Mouse (Mus musculus): ENCODE measurements around the gene Smyd1. TPM values are rescaled to one million over a fixed set of nuclear protein-coding genes. Genes with fewer than 3 reads are reported as not detected.

The Smyd1 gene
- total RNA-seq, 2 experiments from 2014 or later, result 2.7 to 6.3 TPM

DNA sequence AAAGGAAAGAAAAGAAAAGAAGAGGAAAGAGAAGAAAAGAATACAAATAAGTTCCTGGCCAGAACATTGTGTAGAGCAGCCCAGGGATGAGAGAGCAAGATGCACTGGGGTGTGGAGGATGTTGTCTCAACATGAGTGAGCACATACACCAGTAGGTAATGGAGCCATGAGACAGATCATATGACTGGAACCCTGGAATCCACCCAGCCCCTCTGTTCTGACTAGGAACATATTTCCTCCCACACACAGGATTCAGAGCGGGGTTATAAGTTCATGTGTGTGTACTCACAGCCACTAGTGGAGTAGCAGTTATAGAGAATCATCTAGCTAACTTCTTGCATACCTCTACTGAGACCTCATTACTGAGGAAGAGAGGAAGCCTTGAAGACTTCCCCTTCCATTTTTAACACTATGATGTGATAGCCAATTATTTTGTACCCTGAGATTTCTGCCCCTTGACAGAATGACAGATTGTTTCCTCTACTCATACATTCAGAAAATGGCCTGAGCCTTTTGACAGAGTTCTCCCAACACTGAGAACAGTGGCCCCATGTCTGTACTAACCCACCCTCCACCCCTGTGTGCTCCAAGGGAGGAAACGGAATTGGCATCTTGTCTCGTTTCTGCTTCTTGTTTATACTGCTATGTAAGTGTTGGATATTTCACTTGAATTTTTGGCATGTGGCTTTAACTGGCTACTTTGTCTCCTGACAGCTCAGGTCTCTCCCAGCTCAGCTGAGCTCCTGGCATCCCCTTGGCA, 97.7 kb downstream of the Smyd1 start:
- DNase-seq (ENCODE audit: low spot score in 2 of 2), result no peak

DNA sequence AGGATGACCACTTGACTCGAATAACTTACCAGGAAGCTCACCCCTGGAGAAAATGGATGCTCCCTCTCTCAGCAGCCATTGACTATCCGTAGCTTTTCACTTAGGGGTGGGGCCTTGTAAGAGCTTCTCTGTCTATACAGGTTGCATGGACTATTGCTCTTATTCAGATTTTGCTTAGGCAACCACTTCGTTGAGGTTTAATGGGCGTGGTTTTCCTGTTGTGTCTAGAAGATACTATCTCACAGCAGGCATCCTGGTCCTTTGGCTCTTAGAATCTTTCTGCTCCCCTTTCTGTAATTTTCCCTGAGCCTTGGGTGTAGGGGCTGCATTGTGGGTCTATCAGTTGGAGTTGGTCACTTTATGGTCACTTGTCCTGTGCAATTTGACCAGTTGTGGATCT, 100.5 kb downstream of the Smyd1 start:
- DNase-seq (ENCODE audit: low spot score in 2 of 2), result no peak

DNA sequence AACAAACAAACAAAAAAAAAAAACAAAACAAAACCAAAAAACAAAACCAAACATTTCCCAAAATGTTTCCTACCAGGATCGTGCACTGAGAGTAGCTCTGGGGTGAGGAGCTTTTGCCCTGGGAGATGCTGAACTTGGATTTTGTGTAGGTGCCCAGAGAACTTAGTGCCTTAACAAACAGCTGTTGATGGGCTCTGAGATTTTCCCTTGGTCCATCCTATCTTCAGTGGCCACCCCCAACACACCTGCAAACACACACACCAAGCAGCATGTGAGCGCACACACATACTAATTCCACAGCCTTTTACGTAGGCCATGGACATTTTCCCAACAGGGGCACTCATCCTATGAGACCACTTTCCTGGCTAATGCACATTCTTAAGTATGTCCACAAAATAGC, 109.6 kb downstream of the Smyd1 start:
- DNase-seq (ENCODE audit: low spot score in 2 of 2), result no peak

- no peak for DNase-seq (ENCODE audit: low spot score in 2 of 2)
Measured at GRCm38 (mm10) chr6:71211917-71212316, 110.1 kb downstream of the Smyd1 start.

DNA sequence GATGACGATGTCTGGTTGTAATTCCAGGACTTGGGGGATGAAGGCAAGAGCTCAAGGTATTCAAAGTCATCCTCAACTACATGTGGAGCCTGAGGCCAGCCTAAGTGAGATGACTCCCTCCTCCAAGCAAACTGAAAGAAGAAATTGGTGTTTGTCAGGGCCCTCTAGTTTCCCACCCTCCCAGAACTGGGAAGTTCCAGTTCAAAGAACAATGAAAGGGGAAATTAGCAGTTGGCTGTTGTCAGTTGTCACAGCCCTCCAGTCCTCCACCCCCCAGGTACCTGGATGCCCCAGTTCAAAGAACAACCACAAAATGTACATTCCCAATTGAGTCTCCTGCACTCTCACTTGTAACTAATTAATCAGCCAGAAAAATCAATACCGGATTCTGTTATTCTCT, 113.3 kb downstream of the Smyd1 start:
- no peak for DNase-seq (ENCODE audit: low spot score in 2 of 2)

DNA sequence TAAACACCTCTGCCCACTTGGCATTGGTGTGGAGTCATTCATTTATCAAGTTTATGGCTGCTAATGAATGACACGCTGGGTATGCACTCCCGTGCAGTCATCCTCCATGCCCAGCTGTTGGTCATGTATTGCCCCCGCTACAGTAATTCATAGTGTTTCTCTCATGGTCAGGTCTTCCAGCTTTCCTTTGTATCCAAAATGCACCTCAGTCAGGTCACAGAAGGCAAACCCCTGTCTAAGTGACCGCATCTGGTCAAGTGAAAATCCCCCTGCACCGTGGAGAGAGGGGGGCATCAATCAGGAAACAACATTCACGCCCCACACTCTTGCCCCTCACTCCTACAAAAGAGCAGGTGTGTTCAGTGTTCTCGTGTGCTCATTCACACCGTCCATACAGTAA, 117.9 kb downstream of the Smyd1 start:
- no peak for DNase-seq (ENCODE audit: low spot score in 2 of 2)

DNA sequence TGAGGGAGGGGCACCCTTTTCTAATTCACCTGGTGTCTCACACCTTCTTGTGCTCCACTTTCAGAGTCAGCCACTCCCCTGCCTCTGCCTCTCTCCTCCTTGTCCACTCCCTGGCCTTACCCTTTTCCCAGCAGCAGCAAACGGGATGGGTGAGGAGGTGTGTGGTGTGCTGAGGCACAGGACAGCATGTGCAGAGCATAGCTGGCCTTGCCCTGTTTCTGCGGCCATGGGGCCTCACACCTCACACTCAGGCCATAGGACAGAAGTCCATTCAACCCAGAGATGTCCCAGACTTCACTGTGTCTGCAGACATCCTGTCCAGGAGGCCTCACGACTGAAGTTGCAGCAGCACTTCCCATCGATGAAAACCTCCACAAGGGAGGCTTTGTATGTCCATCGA, 118.4 kb downstream of the Smyd1 start:
- DNase-seq (ENCODE audit: low spot score in 2 of 2), result no peak

- DNase-seq (ENCODE audit: low spot score in 2 of 2), result no peak
Measured at GRCm38 (mm10) chr6:71201925-71202324, 120.1 kb downstream of the Smyd1 start.

- no peak for DNase-seq (ENCODE audit: low spot score in 2 of 2)
Measured at GRCm38 (mm10) chr6:71199612-71200011, 122.4 kb downstream of the Smyd1 start, which contains the start of gene Fabp1. Gene Fabp1, plus strand, starts transcription at chr6:71199827.

GRCm38 (mm10) chr6:71197636-71198535, 124.1 kb downstream of the Smyd1 start:
- no peak for DNase-seq (ENCODE audit: low spot score in 2 of 2)

- no peak for DNase-seq (ENCODE audit: low spot score in 2 of 2)
Measured at GRCm38 (mm10) chr6:71196107-71196506, 125.9 kb downstream of the Smyd1 start.

DNA sequence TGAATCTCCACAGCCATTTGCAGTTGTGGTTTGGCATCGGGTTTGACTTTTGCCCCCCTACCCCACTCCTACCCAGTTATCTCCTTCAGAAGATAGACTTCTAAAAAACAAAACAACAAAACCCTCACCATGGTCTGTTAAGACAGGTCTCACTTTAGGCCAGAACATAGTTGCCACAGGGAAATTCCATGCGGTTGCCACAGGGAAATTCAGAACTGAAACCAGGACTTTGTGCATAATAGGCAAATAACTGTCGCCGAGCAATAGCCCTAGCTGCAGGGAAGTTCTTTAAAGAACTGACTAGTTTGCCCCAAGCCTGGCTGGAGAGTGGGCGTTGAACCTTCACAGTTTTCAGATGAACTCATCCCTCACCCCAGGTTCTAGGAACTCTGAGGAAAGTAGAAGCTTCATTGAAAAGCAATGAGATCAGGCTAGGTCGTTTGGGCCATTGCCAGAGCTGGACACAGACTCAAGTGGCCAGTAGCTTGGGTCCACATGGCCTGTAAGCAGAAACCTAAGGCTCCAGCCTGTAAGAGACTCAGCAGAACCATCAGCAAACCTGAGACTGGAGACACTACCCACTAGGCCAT, 128.8 kb downstream of the Smyd1 start:
- DNase-seq (ENCODE audit: low spot score in 2 of 2), result no peak

GRCm38 (mm10) chr6:71190501-71190900, 131.5 kb downstream of the Smyd1 start:
- DNase-seq (ENCODE audit: low spot score in 2 of 2), result no peak

GRCm38 (mm10) chr6:71189578-71189977, 132.5 kb downstream of the Smyd1 start:
- DNase-seq (ENCODE audit: low spot score in 2 of 2), result no peak

DNA sequence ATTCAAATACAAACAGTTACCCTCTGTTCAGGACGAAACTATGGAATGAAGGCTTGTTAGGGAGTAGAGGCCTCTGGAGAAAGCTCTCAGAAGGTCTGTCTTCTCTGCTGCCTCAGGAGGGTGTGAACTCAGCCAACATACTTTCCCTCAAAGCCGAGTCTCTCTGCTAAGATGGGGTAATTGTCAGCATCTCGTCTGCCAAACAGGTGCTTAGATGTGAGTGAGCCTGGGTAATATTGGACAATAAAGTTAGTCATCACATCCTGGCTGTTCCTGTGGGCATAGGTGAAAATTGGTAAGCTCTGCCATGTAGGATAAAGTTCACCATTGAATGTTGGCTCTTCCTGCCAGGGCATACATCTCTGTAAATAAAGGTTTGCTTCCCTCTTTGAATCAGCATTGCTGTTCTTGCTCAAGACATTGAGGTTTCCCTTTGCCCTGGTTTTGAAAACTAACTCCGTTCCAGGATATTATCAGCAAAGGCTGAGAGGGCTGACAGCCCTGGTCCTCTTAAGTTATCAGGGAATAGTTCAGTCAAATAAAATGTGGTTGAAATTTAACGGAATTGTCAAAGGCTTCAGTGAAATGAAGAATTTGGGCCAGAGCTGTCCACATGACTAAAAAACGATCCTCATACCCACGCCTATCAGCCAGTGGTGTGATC, 137.0 kb downstream of the Smyd1 start:
- no peak for DNase-seq (ENCODE audit: low spot score in 2 of 2)

GRCm38 (mm10) chr6:71180596-71180995, 141.4 kb downstream of the Smyd1 start:
- no peak for DNase-seq (ENCODE audit: low spot score in 2 of 2)

GRCm38 (mm10) chr6:71172812-71173580, 149.0 kb downstream of the Smyd1 start:
- no peak for DNase-seq (ENCODE audit: low spot score in 2 of 2)

DNA sequence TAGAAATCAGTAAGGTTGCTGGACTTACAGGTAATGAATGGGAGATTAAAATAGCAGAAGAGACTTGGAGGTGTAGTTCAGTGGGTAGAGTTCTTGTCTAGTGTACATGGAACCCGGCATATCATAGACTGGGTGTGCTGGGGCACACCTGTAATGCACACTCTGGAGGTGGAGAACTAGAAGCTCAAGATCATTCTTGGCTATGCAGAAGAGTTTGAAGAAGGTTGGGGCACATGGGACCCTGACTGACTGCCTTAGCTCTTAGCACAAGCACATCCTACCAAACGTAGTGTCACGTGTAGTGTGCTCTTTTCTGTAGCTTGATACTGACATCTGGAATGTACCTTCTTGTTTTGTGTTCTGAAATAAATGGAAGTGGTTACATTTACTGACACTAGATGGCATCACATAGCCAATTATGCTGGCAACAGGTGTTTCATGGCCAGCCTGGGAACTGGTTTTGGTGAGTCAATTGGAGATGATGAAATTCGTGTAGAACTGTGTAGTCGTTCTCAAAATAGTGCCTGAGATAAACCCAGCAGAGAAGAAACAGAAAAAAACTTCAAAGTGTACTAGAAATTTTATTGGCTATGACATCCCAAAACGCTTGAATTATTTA, 155.4 kb downstream of the Smyd1 start:
- no peak for DNase-seq (ENCODE audit: low spot score in 2 of 2)

GRCm38 (mm10) chr6:71164394-71164793, 157.6 kb downstream of the Smyd1 start:
- DNase-seq (ENCODE audit: low spot score in 2 of 2), result no peak
